Mouse (Mus musculus) cerebellum, adult 2 months (tissue): ENCODE results near the gene St6galnac4.

Experiments used
- CTCF ChIP-seq: fragments of 200-500 bp; IDR thresholded peaks from 2 replicates; pipeline ENCODE4 v1.5.1; 2011; ENCODE audit warnings: low read depth, mild to moderate bottlenecking, control low read depth, low read length, moderate library complexity, borderline replicate concordance; ENCODE audit not compliant: insufficient read depth
- POLR2A ChIP-seq: fragments of 200-500 bp; IDR thresholded peaks from 2 replicates; pipeline ENCODE4 v1.6.1; 2011; ENCODE audit warnings: low read length, control low read depth, borderline replicate concordance; ENCODE audit not compliant: insufficient read depth

GRCm38 (mm10) chr2:32547380-32547779 lies 39.5 kb upstream of the St6galnac4 start:
- TF ChIP-seq POLR2A (no peak), CTCF (no peak)
